Mouse (Mus musculus): ENCODE results near the gene S1pr2. TPM values are rescaled to one million over a fixed set of nuclear protein-coding genes. Genes with fewer than 3 reads are reported as not detected.

The S1pr2 gene
- polyA plus RNA-seq (2012; rRNA removed) = 1.5 and 1.7 TPM in 2 replicates

GRCm38 (mm10) chr9:20976216-20976960 is at the start of gene S1pr2:
Gene S1pr2, minus strand, starts transcription at chr9:20976781.

GRCm38 (mm10) chr9:21015571-21016130 is 39.1 kb upstream of the S1pr2 start, which contains the start of gene Icam1:
Gene Icam1, plus strand, starts transcription at chr9:21015985.

GRCm38 (mm10) chr9:21002627-21003551 is 26.3 kb upstream of the S1pr2 start, which contains the start of gene Mrpl4:
Gene Mrpl4, plus strand, starts transcription at chr9:21002738.

GRCm38 (mm10) chr9:20959430-20959938 is 17.1 kb downstream of the S1pr2 start, which contains the start of gene Dnmt1:
Gene Dnmt1, minus strand, starts transcription at chr9:20959888.

Other genes starting within 250 kb of the S1pr2 start
- gene Olfm2, start 230.4 kb downstream of the S1pr2 start, polyA plus RNA-seq (2012; rRNA removed) = 0.18 and 0.23 TPM in 2 replicates
- gene Col5a3, start 161.7 kb downstream of the S1pr2 start, polyA plus RNA-seq (2012; rRNA removed) = 1.7 and 1.8 TPM in 2 replicates
- gene Rdh8, start 158.3 kb downstream of the S1pr2 start, polyA plus RNA-seq (2012; rRNA removed) = not detected in 2 replicates
- 39.6 and 46.0 TPM in 2 replicates for gene A230050P20Rik, start 108.1 kb downstream of the S1pr2 start, polyA plus RNA-seq (2012; rRNA removed)
- 12.0 and 12.6 TPM in 2 replicates for gene Angptl6, start 97.1 kb downstream of the S1pr2 start, polyA plus RNA-seq (2012; rRNA removed)
- gene Ppan, start 88.6 kb downstream of the S1pr2 start, polyA plus RNA-seq (2012; rRNA removed) = 46.3 and 57.8 TPM in 2 replicates
- 76.5 and 83.2 TPM in 2 replicates for gene Eif3g, start 78.2 kb downstream of the S1pr2 start, polyA plus RNA-seq (2012; rRNA removed)
- 25.1 and 28.7 TPM in 2 replicates for gene Dnmt1, start 16.9 kb downstream of the S1pr2 start, polyA plus RNA-seq (2012; rRNA removed)
- gene Mrpl4, start 26.0 kb upstream of the S1pr2 start, polyA plus RNA-seq (2012; rRNA removed) = 26.8 and 27.0 TPM in 2 replicates
- gene Icam1, start 39.2 kb upstream of the S1pr2 start, polyA plus RNA-seq (2012; rRNA removed) = 10.1 and 10.5 TPM in 2 replicates
- 20.4 and 20.9 TPM in 2 replicates for gene Icam4, start 52.6 kb upstream of the S1pr2 start, polyA plus RNA-seq (2012; rRNA removed)
- gene Icam5, start 55.3 kb upstream of the S1pr2 start, polyA plus RNA-seq (2012; rRNA removed) = 0.29 and 0.32 TPM in 2 replicates
- 0.14 TPM in 1 of 2 replicates, not detected in the other for gene Zglp1, start 90.3 kb upstream of the S1pr2 start, polyA plus RNA-seq (2012; rRNA removed)
- 0.42 TPM in 2 replicates for gene Gm49373, start 96.3 kb upstream of the S1pr2 start, polyA plus RNA-seq (2012; rRNA removed)
- 25.0 and 27.6 TPM in 2 replicates for gene Fdx1l, start 96.8 kb upstream of the S1pr2 start, polyA plus RNA-seq (2012; rRNA removed)
- 1.0 and 1.2 TPM in 2 replicates for gene Gm38431, start 115.2 kb upstream of the S1pr2 start, polyA plus RNA-seq (2012; rRNA removed)
- gene Raver1, start 115.2 kb upstream of the S1pr2 start, polyA plus RNA-seq (2012; rRNA removed) = 14.5 and 16.7 TPM in 2 replicates
- gene Tyk2, start 154.5 kb upstream of the S1pr2 start, polyA plus RNA-seq (2012; rRNA removed) = 7.8 and 8.0 TPM in 2 replicates
- 88.6 and 96.9 TPM in 2 replicates for gene Cdc37, start 173.2 kb upstream of the S1pr2 start, polyA plus RNA-seq (2012; rRNA removed)
- 1.5 and 1.6 TPM in 2 replicates for gene Pde4a, start 188.9 kb upstream of the S1pr2 start, polyA plus RNA-seq (2012; rRNA removed)